Mouse (Mus musculus) stomach, postnatal 0 days (tissue): ENCODE data around the gene Adcy2.

Experiments used
- CTCF ChIP-seq: IDR thresholded peaks from 2 replicates; pipeline ENCODE4 v1.5.1; 2016; ENCODE audit warnings: antibody characterized with exemption, low read depth, mild to moderate bottlenecking, moderate library complexity
- EP300 ChIP-seq: optimal IDR thresholded peaks from 2 replicates; pipeline ENCODE3; 2016; ENCODE audit warnings: antibody characterized with exemption

DNA sequence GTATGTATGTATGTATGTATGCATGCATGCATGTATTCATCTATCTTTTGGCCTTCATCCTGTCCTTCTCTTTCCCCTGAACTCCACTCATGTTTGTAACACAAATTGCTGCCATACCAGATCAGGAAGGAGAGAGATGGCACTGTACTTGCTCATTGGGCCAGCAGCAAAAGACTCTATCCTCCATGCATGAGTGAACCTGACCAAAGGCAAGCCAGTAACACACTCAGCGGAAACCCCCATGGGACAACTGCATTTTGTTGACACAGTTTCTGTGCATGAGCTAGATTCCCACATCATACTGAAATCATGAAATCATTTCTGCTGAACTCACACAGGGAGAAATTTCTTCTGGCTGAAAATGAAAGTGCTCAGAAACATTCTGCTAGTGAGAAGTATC lies 172.9 kb downstream of the Adcy2 start:
- no peak for TF ChIP-seq CTCF
- TF ChIP-seq EP300: no peak
